Mouse (Mus musculus): ENCODE measurements around the gene Pin1.

DNA sequence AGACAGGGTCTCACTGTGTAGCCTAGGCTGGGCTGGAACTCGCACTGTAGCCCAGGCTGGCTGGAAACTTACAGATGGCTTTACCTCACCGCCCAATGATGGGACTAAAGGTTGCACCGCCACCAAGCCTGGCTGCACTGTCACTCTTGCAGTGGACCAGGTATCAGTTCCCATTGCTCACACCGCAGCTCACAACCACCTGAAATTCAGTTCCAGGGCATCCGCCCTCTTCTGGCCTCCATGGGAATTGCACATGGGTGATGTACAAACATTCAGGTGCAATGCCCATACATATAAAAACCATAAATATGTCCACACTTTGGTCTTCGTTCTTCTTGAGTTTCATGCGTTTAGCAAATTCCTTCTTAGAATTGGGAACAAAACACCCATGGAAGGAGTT, 63.4 kb downstream of the Pin1 start:
- TF ChIP-seq CTCF (IDR thresholded peaks at IDR 0.05; ENCODE audit: insufficient read depth, low read depth, low read length) = no peak
- no peak for TF ChIP-seq POLR2A (IDR thresholded peaks at IDR 0.05; ENCODE audit: insufficient read depth, low read depth, low read length)

Measured in olfactory bulb, adult 2 months (tissue).